Mouse (Mus musculus): ENCODE measurements around the gene Sik1.

Sik1 gene

GRCm38 (mm10) chr17:31876775-31877174 is 21.2 kb upstream of the Sik1 start:
- DNase-seq (ENCODE audit: inconsistent age in 2 of 2, low spot score in 1 of 2) = no peak

GRCm38 (mm10) chr17:31875326-31875930 is 19.8 kb upstream of the Sik1 start:
- DNase-seq (ENCODE audit: inconsistent age in 2 of 2, low spot score in 1 of 2) = no peak

GRCm38 (mm10) chr17:31874691-31875090 is 19.1 kb upstream of the Sik1 start:
- DNase-seq (ENCODE audit: inconsistent age in 2 of 2, low spot score in 1 of 2) = no peak

- DNase-seq (ENCODE audit: inconsistent age in 2 of 2, low spot score in 1 of 2) = peak; percentile 65 to 84
Measured at GRCm38 (mm10) chr17:31873973-31874372, 18.4 kb upstream of the Sik1 start.

GRCm38 (mm10) chr17:31873185-31873870 is 17.7 kb upstream of the Sik1 start:
- DNase-seq (ENCODE audit: inconsistent age in 2 of 2, low spot score in 1 of 2) = no peak

- no peak for DNase-seq (ENCODE audit: inconsistent age in 2 of 2, low spot score in 1 of 2)
Measured at GRCm38 (mm10) chr17:31872826-31873165, 17.2 kb upstream of the Sik1 start.

- no peak for DNase-seq (ENCODE audit: inconsistent age in 2 of 2, low spot score in 1 of 2)
Measured at GRCm38 (mm10) chr17:31871968-31872825, 16.6 kb upstream of the Sik1 start.

- peak in 1 of 2 experiments; percentile 2 for DNase-seq (ENCODE audit: inconsistent age in 2 of 2, low spot score in 1 of 2)
Measured at GRCm38 (mm10) chr17:31870931-31871421, 15.4 kb upstream of the Sik1 start.

GRCm38 (mm10) chr17:31870446-31870845 is 14.8 kb upstream of the Sik1 start:
- DNase-seq (ENCODE audit: inconsistent age in 2 of 2, low spot score in 1 of 2) = peak in 1 of 2 experiments; percentile 2

GRCm38 (mm10) chr17:31868076-31868475 is 12.5 kb upstream of the Sik1 start:
- peak in 1 of 2 experiments; percentile 1 for DNase-seq (ENCODE audit: inconsistent age in 2 of 2, low spot score in 1 of 2)

- DNase-seq (ENCODE audit: inconsistent age in 2 of 2, low spot score in 1 of 2) = peak in 1 of 2 experiments; percentile 2
Measured at GRCm38 (mm10) chr17:31867061-31867460, 11.5 kb upstream of the Sik1 start.

GRCm38 (mm10) chr17:31865636-31866035 is 10.0 kb upstream of the Sik1 start:
- DNase-seq (ENCODE audit: inconsistent age in 2 of 2, low spot score in 1 of 2) = peak in 1 of 2 experiments; percentile 2

- DNase-seq (ENCODE audit: inconsistent age in 2 of 2, low spot score in 1 of 2) = peak in 1 of 2 experiments; percentile 4
Measured at GRCm38 (mm10) chr17:31864666-31865450, 9.3 kb upstream of the Sik1 start.

- peak in 1 of 2 experiments; percentile 5 for DNase-seq (ENCODE audit: inconsistent age in 2 of 2, low spot score in 1 of 2)
Measured at GRCm38 (mm10) chr17:31863151-31863815, 7.7 kb upstream of the Sik1 start.

- DNase-seq (ENCODE audit: inconsistent age in 2 of 2, low spot score in 1 of 2) = peak; percentile 77 to 88
Measured at GRCm38 (mm10) chr17:31862136-31862535, 6.5 kb upstream of the Sik1 start.

GRCm38 (mm10) chr17:31861661-31862060 is 6.1 kb upstream of the Sik1 start:
- DNase-seq (ENCODE audit: inconsistent age in 2 of 2, low spot score in 1 of 2) = peak in 1 of 2 experiments; percentile 15

- no peak for DNase-seq (ENCODE audit: inconsistent age in 2 of 2, low spot score in 1 of 2)
Measured at GRCm38 (mm10) chr17:31860856-31861255, 5.3 kb upstream of the Sik1 start.

- no peak for DNase-seq (ENCODE audit: inconsistent age in 2 of 2, low spot score in 1 of 2)
Measured at GRCm38 (mm10) chr17:31859367-31859766, 3.8 kb upstream of the Sik1 start.

GRCm38 (mm10) chr17:31858786-31859185 is 3.2 kb upstream of the Sik1 start:
- no peak for DNase-seq (ENCODE audit: inconsistent age in 2 of 2, low spot score in 1 of 2)

GRCm38 (mm10) chr17:31857903-31858426 is 2.4 kb upstream of the Sik1 start:
- no peak for DNase-seq (ENCODE audit: inconsistent age in 2 of 2, low spot score in 1 of 2)
